Mouse (Mus musculus) heart, postnatal 14 days (tissue): Measurements from ENCODE around the gene Nop16. TPM values are rescaled to one million over a fixed set of nuclear protein-coding genes. Genes with fewer than 3 reads are reported as not detected.
A peak's percentile ranks its signal among the peaks of the same experiment; 100 is the strongest.

Source experiments
- DNase-seq, 2 experiments: peaks; one replicate each; pipeline ENCODE4 v3.0.0; 2021 to 2022
- intact Hi-C: fragments of 180-260 bp; cut with DNase I; formaldehyde crosslinking; loops from one replicate; pipeline ENCODE4 v1.15.1; 2025
- microRNA-seq, 2 experiments: library from miRNA; unstranded; fragments of <30 nt; microRNA quantifications; one replicate each; pipeline ENCODE4 v1.2.0; 2021 to 2022
- total RNA-seq, 2 experiments: library from RNA; stranded (reverse); gene quantifications; 2 replicates each; pipeline ENCODE4 v1.2.3; 2021

The Nop16 gene
- total RNA-seq, 2 experiments from 2014 or later, result 14.7 to 15.1 TPM

DNA sequence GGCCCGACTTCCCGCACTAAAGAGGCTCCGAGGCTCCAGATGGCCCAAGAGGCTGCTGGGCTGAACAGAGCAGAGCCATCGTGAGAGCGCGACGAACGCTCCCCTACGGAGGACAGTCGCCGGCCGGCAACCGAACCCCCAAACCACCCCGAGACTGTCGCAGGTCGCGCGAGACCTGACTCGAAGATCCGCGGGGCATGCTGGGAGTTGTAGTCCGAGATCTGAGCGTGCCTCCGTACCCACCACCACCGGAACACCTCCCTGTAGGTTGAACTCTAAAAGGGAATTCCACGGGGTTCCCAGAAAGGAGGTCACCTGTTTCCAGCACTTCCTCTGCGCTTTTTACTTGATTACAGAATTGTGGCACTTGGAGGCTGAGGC lies 24.7 kb downstream of the Nop16 start, which contains the start of gene 4833439L19Rik:
Gene 4833439L19Rik, minus strand, starts transcription at position 235 of the 381 bp plus-strand sequence.
- peak; percentile 93 to 97 for DNase-seq
- intact Hi-C loops, result loop anchor here (2.0 kb wide), 1 partner anchor 46 kb away; the partner anchor contains the start of gene Cltb

DNA sequence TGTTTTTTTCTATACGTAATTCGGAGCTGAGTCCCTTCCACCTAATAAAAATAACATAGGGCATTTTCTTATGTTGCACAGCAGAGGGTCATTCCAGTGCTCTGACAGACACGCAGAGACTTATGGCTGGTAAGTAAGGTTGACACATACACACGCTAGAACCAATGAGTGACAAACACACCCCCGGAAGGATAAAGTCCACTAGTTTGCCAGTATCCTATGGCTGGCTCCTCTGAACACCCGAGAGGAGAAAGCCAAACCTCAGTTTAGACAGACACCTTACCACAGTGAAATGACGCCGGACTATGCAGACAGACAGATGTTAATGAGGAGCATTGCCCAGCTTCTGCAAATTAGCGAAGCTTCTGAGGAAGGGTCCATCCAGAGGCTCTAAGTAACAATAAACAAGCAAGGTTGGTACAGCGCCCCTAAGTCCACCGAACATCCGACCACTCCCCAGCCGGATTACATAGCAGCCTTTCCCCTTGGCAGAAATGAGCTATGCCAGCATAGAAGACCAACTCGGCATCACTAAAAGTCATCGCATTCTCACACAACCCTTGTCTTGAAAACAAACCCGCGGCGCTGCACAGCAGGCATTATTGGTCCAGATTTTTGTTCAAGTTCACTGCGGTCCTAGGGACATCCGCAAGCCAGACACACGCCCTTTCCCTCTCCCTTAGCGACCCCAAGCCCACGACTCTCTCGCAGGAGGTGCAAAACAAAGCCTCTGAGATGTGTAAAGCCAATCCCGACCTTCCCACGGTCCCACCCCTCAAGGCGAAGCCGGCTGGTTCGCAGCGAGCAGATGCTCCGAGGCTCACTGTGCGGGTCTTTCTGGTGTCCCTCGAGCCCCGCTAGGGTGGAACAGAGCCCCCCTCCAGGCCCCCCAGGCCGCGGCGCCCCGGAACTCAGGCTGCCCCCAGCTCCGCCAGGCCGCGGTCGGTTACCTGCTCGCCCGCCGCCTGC lies 25.4 kb downstream of the Nop16 start:
- intact Hi-C loops, result loop anchor here (2.0 kb wide), 1 partner anchor 46 kb away; the partner anchor contains the start of gene Cltb
- DNase-seq, result peak in 1 of 2 experiments; percentile 16

DNA sequence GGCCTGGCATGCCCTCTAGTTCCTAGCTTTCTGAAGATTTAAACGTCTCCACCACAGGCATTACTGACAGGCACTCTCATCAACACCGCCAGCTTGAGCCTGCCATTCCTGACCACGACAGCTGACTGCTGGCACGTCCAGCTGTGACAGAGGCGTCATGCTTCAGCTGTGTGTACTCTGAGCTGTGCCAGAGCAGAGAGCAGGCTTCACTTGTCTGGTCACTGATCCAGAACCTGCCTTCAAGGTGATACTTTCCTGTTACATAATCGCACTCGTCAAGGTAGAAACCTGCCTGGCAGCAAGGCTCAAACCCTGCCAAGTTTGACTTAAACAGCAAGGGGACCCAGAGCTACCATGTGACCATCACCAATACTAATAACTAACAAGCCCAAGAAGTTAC lies 27.3 kb downstream of the Nop16 start:
- intact Hi-C loops, result no loop called here
- DNase-seq, result no peak

DNA sequence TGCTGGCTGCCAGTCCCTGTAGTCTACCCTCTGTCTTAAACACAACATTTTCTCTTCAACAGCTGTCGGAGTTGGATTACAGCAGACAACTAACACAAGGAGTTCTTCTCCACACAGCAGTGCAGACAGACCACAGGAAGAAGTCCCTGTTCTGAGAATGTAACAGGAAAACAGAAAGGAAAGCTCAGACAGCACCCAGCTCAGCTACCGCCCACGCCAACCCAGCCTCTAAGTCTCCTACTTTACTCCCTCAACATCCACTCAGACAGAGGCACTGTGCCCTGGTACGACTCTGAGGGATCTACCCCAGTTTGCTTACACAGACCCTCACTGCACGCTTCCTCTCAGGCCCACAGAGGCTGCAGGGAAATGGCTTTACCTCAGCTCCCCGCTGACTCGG lies 29.3 kb downstream of the Nop16 start:
- intact Hi-C loops, result no loop called here
- DNase-seq, result no peak

DNA sequence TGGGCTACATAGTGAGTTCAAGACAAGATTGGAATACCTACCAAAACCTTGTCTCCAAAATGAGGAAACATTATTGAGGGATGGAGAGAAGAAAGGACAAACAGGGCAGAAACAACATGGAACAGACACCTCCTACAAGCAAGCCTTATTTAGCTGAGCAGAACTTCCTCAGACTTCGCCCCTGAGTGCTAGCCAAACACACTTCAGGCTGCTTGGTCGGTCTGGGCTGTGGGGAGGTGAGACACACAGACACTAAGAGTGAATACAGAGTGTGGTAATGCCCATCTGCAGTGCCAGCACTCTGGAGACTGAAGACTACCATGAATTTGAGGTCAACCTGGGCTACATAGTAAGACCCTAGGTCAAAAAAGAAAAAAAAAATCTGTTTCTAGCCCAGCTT lies 30.2 kb downstream of the Nop16 start:
- DNase-seq, result no peak
- intact Hi-C loops, result no loop called here

DNA sequence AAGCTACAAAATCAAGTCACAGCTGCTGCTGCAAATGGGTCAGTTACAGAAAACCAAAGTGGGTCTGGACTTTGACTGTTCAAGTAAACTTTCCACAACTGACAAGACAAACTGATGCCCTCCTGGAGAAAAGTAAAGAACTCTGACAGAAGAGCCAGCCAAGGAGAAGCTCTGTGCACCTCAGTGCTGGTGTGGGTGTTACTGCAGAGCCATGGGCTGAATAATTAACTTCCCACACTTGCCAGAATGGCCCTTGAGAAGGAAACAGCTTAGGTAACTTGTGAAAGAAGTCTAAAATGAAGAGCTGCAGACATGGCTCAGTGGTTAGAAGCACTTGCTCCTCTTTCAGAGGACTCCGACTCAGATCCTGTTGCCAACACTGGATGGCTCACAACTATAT lies 32.2 kb downstream of the Nop16 start:
- intact Hi-C loops, result no loop called here
- DNase-seq, result no peak

DNA sequence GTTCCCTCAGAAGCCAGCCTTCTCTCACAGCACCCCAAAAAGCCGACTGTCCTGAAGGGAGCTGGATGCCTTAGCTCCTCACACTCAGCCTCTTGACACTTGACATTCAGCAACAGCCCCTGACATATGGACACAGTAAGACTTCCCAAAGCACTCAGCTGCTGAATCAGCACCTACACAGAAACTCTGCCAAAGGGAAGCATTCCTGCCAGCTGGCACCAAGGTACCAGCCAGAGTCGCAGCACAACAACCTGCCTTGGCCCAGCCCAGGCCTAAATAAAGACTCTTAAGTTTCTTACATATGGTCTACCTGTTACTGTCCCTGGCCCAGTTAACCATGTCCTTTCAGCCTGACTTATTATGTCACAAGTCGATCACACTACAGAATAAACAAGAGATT lies 33.1 kb downstream of the Nop16 start:
- intact Hi-C loops, result no loop called here
- DNase-seq, result peak; percentile 51 to 69

DNA sequence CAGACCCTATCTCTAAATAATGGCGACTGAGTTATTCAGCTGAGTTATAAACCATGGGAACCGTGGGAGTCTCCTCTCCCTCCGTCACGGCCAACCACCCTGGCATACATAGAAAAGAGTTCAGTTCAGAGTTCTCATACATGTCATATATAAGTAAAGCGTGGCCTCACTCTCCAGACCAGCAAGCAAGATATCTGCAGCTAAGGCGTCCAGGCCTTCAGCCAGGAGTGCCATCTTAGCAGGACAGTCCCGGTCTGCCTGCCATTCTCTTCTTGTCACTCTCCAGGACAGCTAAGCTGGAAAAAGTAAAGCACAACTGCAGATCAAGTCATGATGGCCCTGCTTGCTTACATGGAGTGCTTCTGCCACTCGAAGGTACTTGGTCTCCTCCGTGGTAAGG lies 33.7 kb downstream of the Nop16 start:
- no peak for DNase-seq
- intact Hi-C loops, result no loop called here

DNA sequence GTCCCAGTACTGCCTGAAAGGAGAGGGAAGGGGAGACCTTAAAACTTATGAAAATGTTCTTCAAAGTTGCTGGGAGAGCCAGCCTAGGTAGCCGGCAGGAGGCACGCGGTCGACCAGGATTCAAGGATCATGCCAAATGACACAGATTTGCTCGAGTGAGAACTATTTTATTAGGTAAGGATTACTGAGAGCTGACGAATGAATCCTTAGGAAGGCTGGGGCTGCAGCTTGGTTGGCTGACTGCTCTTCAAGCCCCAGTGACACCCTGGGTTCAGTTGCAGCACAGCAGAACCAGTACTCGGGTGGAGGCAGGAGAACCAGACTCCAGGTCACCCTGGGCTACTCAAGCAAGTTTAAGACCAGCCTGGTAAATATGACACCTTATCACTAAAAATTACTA lies 41.9 kb downstream of the Nop16 start:
- DNase-seq, result no peak
- intact Hi-C loops, result no loop called here

Small RNA genes within 50 kb of the gene (microRNA-seq; reads per million reads assigned to microRNA genes)
- 0 reads per million in 2 experiments for gene Gm24195

Other genes starting within 250 kb of the Nop16 start
- 1 to 10 TPM; 4.5 to 5.1 TPM for gene Cplx2, start 218.7 kb downstream of the Nop16 start, total RNA-seq
- gene Thoc3, start 121.2 kb downstream of the Nop16 start, total RNA-seq, result 10 to 100 TPM; 23.4 to 26.0 TPM
- gene Simc1, start 86.3 kb downstream of the Nop16 start, total RNA-seq, result 1 to 10 TPM; 1.8 to 2.8 TPM
- gene 4833439L19Rik, start 24.7 kb downstream of the Nop16 start, total RNA-seq, result 100 to 1,000 TPM in 1 of 2 experiments, 10 to 100 TPM in 1; 98.6 to 102 TPM
- 1 to 10 TPM; 8.1 to 8.4 TPM for gene Arl10, start 15.1 kb downstream of the Nop16 start, total RNA-seq
- gene Higd2a, start 117 bp upstream of the Nop16 start, total RNA-seq, result 100 to 1,000 TPM; 216 to 231 TPM
- gene Cltb, start 21.3 kb upstream of the Nop16 start, total RNA-seq, result 10 to 100 TPM; 91.8 to 93.1 TPM
- gene Faf2, start 31.7 kb upstream of the Nop16 start, total RNA-seq, result 10 to 100 TPM; 29.7 to 31.4 TPM
- 10 to 100 TPM; 55.6 to 57.8 TPM for gene Rnf44, start 103.8 kb upstream of the Nop16 start, total RNA-seq
- not detected for gene Cdhr2, start 111.4 kb upstream of the Nop16 start, total RNA-seq
- gene Gprin1, start 159.8 kb upstream of the Nop16 start, total RNA-seq, result not detected
- gene Sncb, start 176.5 kb upstream of the Nop16 start, total RNA-seq, result not detected
- gene Eif4e1b, start 193.9 kb upstream of the Nop16 start, total RNA-seq, result not detected
- gene Tspan17, start 199.3 kb upstream of the Nop16 start, total RNA-seq, result 10 to 100 TPM in 1 of 2 experiments, 1 to 10 TPM in 1; 9.0 to 12.1 TPM